Mouse (Mus musculus): ENCODE data around the gene Catsperd. TPM values are rescaled to one million over a fixed set of nuclear protein-coding genes. Genes with fewer than 3 reads are reported as not detected.

Gene Catsperd
- polyA plus RNA-seq, 1 experiment from 2014 or later = 1.6 TPM

- Histone ChIP-seq H3K9ac (replicated peaks; ENCODE audit: low read length) (no peak overlapping the region), H3K4me3 (replicated peaks; ENCODE audit: low read depth, low read length) (no peak overlapping the region), H3K36me3 (ENCODE audit: control insufficient read depth, insufficient read depth, low read length) (peaks cover 53% of the 10 kb centered on the region), H3K4me1 (ENCODE audit: control insufficient read depth, insufficient read depth, low read length) (no peaks in the 10 kb centered on the region), H3K27me3 (ENCODE audit: control insufficient read depth, insufficient read depth, low read length) (no peaks in the 10 kb centered on the region), H3K4me2 (ENCODE audit: low read length) (no peak overlapping the region), H3K27ac (replicated peaks; ENCODE audit: low read depth, low read length) (no peak overlapping the region), H3K9me3 (ENCODE audit: control insufficient read depth, low read length) (no peaks in the 10 kb centered on the region)
- DNase-seq (no peak), ATAC-seq (ENCODE audit: low FRiP score, low TSS enrichment) (no peak)
- WGBS = 81% methylated on average over 2 of the region's 2 CpGs
Measured at GRCm38 (mm10) chr17:56684649-56685048, 56.7 kb downstream of the Catsperd start.

- no peak overlapping the region for H3K9ac ChIP-seq (replicated peaks; ENCODE audit: low read length)
- DNase-seq (no peak), ATAC-seq (ENCODE audit: low FRiP score, low TSS enrichment) (no peak)
- H3K4me2 ChIP-seq (ENCODE audit: low read length) = no peak overlapping the region
- no peak overlapping the region for H3K27ac ChIP-seq (replicated peaks; ENCODE audit: low read depth, low read length)
- no peaks in the 10 kb centered on the region for H3K9me3 ChIP-seq (ENCODE audit: control insufficient read depth, low read length)
- 90% methylated on average over 4 of the region's 4 CpGs for WGBS
- peaks cover 53% of the 10 kb centered on the region for H3K36me3 ChIP-seq (ENCODE audit: control insufficient read depth, insufficient read depth, low read length)
- H3K27me3 ChIP-seq (ENCODE audit: control insufficient read depth, insufficient read depth, low read length) = no peaks in the 10 kb centered on the region
- H3K4me3 ChIP-seq (replicated peaks; ENCODE audit: low read depth, low read length) = no peak overlapping the region
- H3K4me1 ChIP-seq (ENCODE audit: control insufficient read depth, insufficient read depth, low read length) = no peaks in the 10 kb centered on the region
Measured at GRCm38 (mm10) chr17:56686801-56687200, 58.9 kb downstream of the Catsperd start.

- H3K36me3 ChIP-seq (ENCODE audit: control insufficient read depth, insufficient read depth, low read length) = peaks cover 55% of the 10 kb centered on the region
- H3K4me1 ChIP-seq (ENCODE audit: control insufficient read depth, insufficient read depth, low read length) = no peaks in the 10 kb centered on the region
- no peak overlapping the region for H3K27ac ChIP-seq (replicated peaks; ENCODE audit: low read depth, low read length)
- H3K27me3 ChIP-seq (ENCODE audit: control insufficient read depth, insufficient read depth, low read length) = no peaks in the 10 kb centered on the region
- ATAC-seq (ENCODE audit: low FRiP score, low TSS enrichment) (no peak), DNase-seq (no peak)
- H3K9me3 ChIP-seq (ENCODE audit: control insufficient read depth, low read length) = no peaks in the 10 kb centered on the region
- no peak overlapping the region for H3K4me2 ChIP-seq (ENCODE audit: low read length)
- no peak overlapping the region for H3K9ac ChIP-seq (replicated peaks; ENCODE audit: low read length)
- H3K4me3 ChIP-seq (replicated peaks; ENCODE audit: low read depth, low read length) = no peak overlapping the region
Measured at GRCm38 (mm10) chr17:56688045-56688444, 60.1 kb downstream of the Catsperd start.

GRCm38 (mm10) chr17:56688689-56689088 is 60.7 kb downstream of the Catsperd start:
- DNase-seq = no peak
- WGBS = 91% methylated on average over 2 of the region's 2 CpGs
- Histone ChIP-seq H3K27me3 (ENCODE audit: control insufficient read depth, insufficient read depth, low read length) (no peaks in the 10 kb centered on the region), H3K9me3 (ENCODE audit: control insufficient read depth, low read length) (no peaks in the 10 kb centered on the region), H3K4me2 (ENCODE audit: low read length) (no peak overlapping the region), H3K27ac (replicated peaks; ENCODE audit: low read depth, low read length) (no peak overlapping the region), H3K4me1 (ENCODE audit: control insufficient read depth, insufficient read depth, low read length) (peaks cover 3% of the 10 kb centered on the region; the same call in 1 of the 2 replicates), H3K9ac (replicated peaks; ENCODE audit: low read length) (no peak overlapping the region), H3K4me3 (replicated peaks; ENCODE audit: low read depth, low read length) (no peak overlapping the region), H3K36me3 (ENCODE audit: control insufficient read depth, insufficient read depth, low read length) (peaks cover 61% of the 10 kb centered on the region)
- no peak for ATAC-seq (ENCODE audit: low FRiP score, low TSS enrichment)

GRCm38 (mm10) chr17:56693395-56693794 is 65.5 kb downstream of the Catsperd start:
- no peaks in the 10 kb centered on the region for H3K9me3 ChIP-seq (ENCODE audit: control insufficient read depth, low read length)
- H3K27ac ChIP-seq (replicated peaks; ENCODE audit: low read depth, low read length) = peak overlapping the region; percentile 32; the same call in 1 of the 2 replicates
- ATAC-seq (ENCODE audit: low FRiP score, low TSS enrichment) = no peak
- peaks cover 4% of the 10 kb centered on the region; the same call in 1 of the 2 replicates for H3K4me1 ChIP-seq (ENCODE audit: control insufficient read depth, insufficient read depth, low read length)
- WGBS = 71% methylated on average over 1 of the region's 1 CpGs
- no peak for DNase-seq
- peaks cover 72% of the 10 kb centered on the region for H3K36me3 ChIP-seq (ENCODE audit: control insufficient read depth, insufficient read depth, low read length)
- no peak overlapping the region for H3K4me2 ChIP-seq (ENCODE audit: low read length)
- H3K4me3 ChIP-seq (replicated peaks; ENCODE audit: low read depth, low read length) = no peak overlapping the region
- no peaks in the 10 kb centered on the region for H3K27me3 ChIP-seq (ENCODE audit: control insufficient read depth, insufficient read depth, low read length)
- H3K9ac ChIP-seq (replicated peaks; ENCODE audit: low read length) = no peak overlapping the region

- no peak overlapping the region for H3K9ac ChIP-seq (replicated peaks; ENCODE audit: low read length)
- WGBS = 60% methylated on average over 6 of the region's 6 CpGs
- peak; percentile 51; the same call in 1 of the 2 replicates for ATAC-seq (ENCODE audit: low FRiP score, low TSS enrichment)
Measured at GRCm38 (mm10) chr17:56693851-56694310, 65.9 kb downstream of the Catsperd start.

GRCm38 (mm10) chr17:56700451-56700850 is 72.5 kb downstream of the Catsperd start:
- Histone ChIP-seq H3K4me2 (ENCODE audit: low read length) (no peak overlapping the region), H3K4me1 (ENCODE audit: control insufficient read depth, insufficient read depth, low read length) (no peaks in the 10 kb centered on the region), H3K27me3 (ENCODE audit: control insufficient read depth, insufficient read depth, low read length) (no peaks in the 10 kb centered on the region), H3K4me3 (replicated peaks; ENCODE audit: low read depth, low read length) (no peak overlapping the region), H3K36me3 (ENCODE audit: control insufficient read depth, insufficient read depth, low read length) (peaks cover 96% of the 10 kb centered on the region), H3K9ac (replicated peaks; ENCODE audit: low read length) (no peak overlapping the region), H3K9me3 (ENCODE audit: control insufficient read depth, low read length) (no peaks in the 10 kb centered on the region), H3K27ac (replicated peaks; ENCODE audit: low read depth, low read length) (no peak overlapping the region)
- ATAC-seq (ENCODE audit: low FRiP score, low TSS enrichment) (no peak), DNase-seq (no peak)
- 86% methylated on average over 2 of the region's 2 CpGs for WGBS

More at GRCm38 (mm10) chr17:56693851-56694310, 65.9 kb downstream of the Catsperd start:
- H3K9me3 ChIP-seq (ENCODE audit: control insufficient read depth, low read length) = no peaks in the 10 kb centered on the region
- DNase-seq = peak; percentile 82
- peaks cover 76% of the 10 kb centered on the region for H3K36me3 ChIP-seq (ENCODE audit: control insufficient read depth, insufficient read depth, low read length)
- H3K4me1 ChIP-seq (ENCODE audit: control insufficient read depth, insufficient read depth, low read length) = peaks cover 4% of the 10 kb centered on the region; the same call in 1 of the 2 replicates
- no peak overlapping the region for H3K4me2 ChIP-seq (ENCODE audit: low read length)
- no peaks in the 10 kb centered on the region for H3K27me3 ChIP-seq (ENCODE audit: control insufficient read depth, insufficient read depth, low read length)
- H3K27ac ChIP-seq (replicated peaks; ENCODE audit: low read depth, low read length) = peak overlapping the region; percentile 32; the same call in 1 of the 2 replicates
- H3K4me3 ChIP-seq (replicated peaks; ENCODE audit: low read depth, low read length) = no peak overlapping the region

- Histone ChIP-seq H3K27ac (replicated peaks; ENCODE audit: low read depth, low read length) (no peak overlapping the region), H3K36me3 (ENCODE audit: control insufficient read depth, insufficient read depth, low read length) (peaks cover 97% of the 10 kb centered on the region), H3K4me2 (ENCODE audit: low read length) (no peak overlapping the region), H3K27me3 (ENCODE audit: control insufficient read depth, insufficient read depth, low read length) (no peaks in the 10 kb centered on the region), H3K9me3 (ENCODE audit: control insufficient read depth, low read length) (no peaks in the 10 kb centered on the region), H3K9ac (replicated peaks; ENCODE audit: low read length) (no peak overlapping the region), H3K4me3 (replicated peaks; ENCODE audit: low read depth, low read length) (no peak overlapping the region), H3K4me1 (ENCODE audit: control insufficient read depth, insufficient read depth, low read length) (no peaks in the 10 kb centered on the region)
- DNase-seq = no peak
- no peak for ATAC-seq (ENCODE audit: low FRiP score, low TSS enrichment)
- WGBS = 93% methylated on average over 4 of the region's 4 CpGs
Measured at GRCm38 (mm10) chr17:56703038-56703437, 75.1 kb downstream of the Catsperd start.

- WGBS = 97% methylated on average over 1 of the region's 1 CpGs
- ATAC-seq (ENCODE audit: low FRiP score, low TSS enrichment) = no peak
Measured at GRCm38 (mm10) chr17:56706515-56706914, 78.6 kb downstream of the Catsperd start.

More at GRCm38 (mm10) chr17:56706515-56706914, 78.6 kb downstream of the Catsperd start:
- H3K4me1 ChIP-seq (ENCODE audit: control insufficient read depth, insufficient read depth, low read length) = no peaks in the 10 kb centered on the region
- H3K4me3 ChIP-seq (replicated peaks; ENCODE audit: low read depth, low read length) = no peak overlapping the region
- no peak for DNase-seq
- H3K9ac ChIP-seq (replicated peaks; ENCODE audit: low read length) = no peak overlapping the region
- H3K9me3 ChIP-seq (ENCODE audit: control insufficient read depth, low read length) = no peaks in the 10 kb centered on the region
- no peak overlapping the region for H3K4me2 ChIP-seq (ENCODE audit: low read length)
- no peak overlapping the region for H3K27ac ChIP-seq (replicated peaks; ENCODE audit: low read depth, low read length)
- H3K27me3 ChIP-seq (ENCODE audit: control insufficient read depth, insufficient read depth, low read length) = no peaks in the 10 kb centered on the region
- peaks cover 97% of the 10 kb centered on the region for H3K36me3 ChIP-seq (ENCODE audit: control insufficient read depth, insufficient read depth, low read length)
